Mouse (Mus musculus) heart, postnatal 0 days (tissue): Measurements from ENCODE around the gene Cdc42se2.

Source experiments
- CTCF ChIP-seq: IDR thresholded peaks from 2 replicates; pipeline ENCODE4 v1.5.1; 2016; ENCODE audit warnings: antibody characterized with exemption, control low read depth, low read depth
- EP300 ChIP-seq: IDR thresholded peaks from 2 replicates; pipeline ENCODE4 v1.6.1; 2016; ENCODE audit warnings: antibody characterized with exemption, low read depth

- TF ChIP-seq CTCF = no peak
- TF ChIP-seq EP300 = no peak
Measured at GRCm38 (mm10) chr11:54695951-54696350, 91.5 kb downstream of the Cdc42se2 start.
